Mouse (Mus musculus): Measurements from ENCODE around the gene Tada3.

Tada3 gene

GRCm38 (mm10) chr6:113386025-113386424, 8.3 kb upstream of the Tada3 start:
- DNase-seq (ENCODE audit: low read depth, low spot score), result no peak

- DNase-seq (ENCODE audit: low read depth, low spot score), result no peak
These were observed 7.6 kb upstream of the Tada3 start for GRCm38 (mm10) chr6:113385160-113385714.

GRCm38 (mm10) chr6:113384351-113384927, 6.8 kb upstream of the Tada3 start:
- DNase-seq (ENCODE audit: low read depth, low spot score), result no peak

- DNase-seq (ENCODE audit: low read depth, low spot score), result no peak
These were observed 2.8 kb upstream of the Tada3 start for GRCm38 (mm10) chr6:113380480-113380879.

- no peak for DNase-seq (ENCODE audit: low read depth, low spot score)
These were observed 1.6 kb upstream of the Tada3 start for GRCm38 (mm10) chr6:113379246-113379645.

GRCm38 (mm10) chr6:113377172-113377495, 549 bp downstream of the Tada3 start:
- DNase-seq (ENCODE audit: low read depth, low spot score), result no peak

- DNase-seq (ENCODE audit: low read depth, low spot score), result no peak
These were observed 4.2 kb downstream of the Tada3 start for GRCm38 (mm10) chr6:113373491-113373890.

GRCm38 (mm10) chr6:113370194-113370929, 7.3 kb downstream of the Tada3 start:
- no peak for DNase-seq (ENCODE audit: low read depth, low spot score)

- DNase-seq (ENCODE audit: low read depth, low spot score), result no peak
These were observed 9.1 kb downstream of the Tada3 start for GRCm38 (mm10) chr6:113368577-113368976.

- DNase-seq (ENCODE audit: low read depth, low spot score), result no peak
These were observed 9.6 kb downstream of the Tada3 start for GRCm38 (mm10) chr6:113368124-113368523.

GRCm38 (mm10) chr6:113367574-113367973, 10.1 kb downstream of the Tada3 start:
- no peak for DNase-seq (ENCODE audit: low read depth, low spot score)

GRCm38 (mm10) chr6:113366639-113367038, 11.0 kb downstream of the Tada3 start:
- no peak for DNase-seq (ENCODE audit: low read depth, low spot score)

GRCm38 (mm10) chr6:113364518-113365135, 13.1 kb downstream of the Tada3 start:
- no peak for DNase-seq (ENCODE audit: low read depth, low spot score)

- DNase-seq (ENCODE audit: low read depth, low spot score), result no peak
These were observed 15.4 kb downstream of the Tada3 start for GRCm38 (mm10) chr6:113362241-113362640.

GRCm38 (mm10) chr6:113361476-113361875, 16.2 kb downstream of the Tada3 start:
- DNase-seq (ENCODE audit: low read depth, low spot score), result no peak

GRCm38 (mm10) chr6:113353696-113354095, 24.0 kb downstream of the Tada3 start:
- no peak for DNase-seq (ENCODE audit: low read depth, low spot score)

GRCm38 (mm10) chr6:113352820-113353219, 24.9 kb downstream of the Tada3 start:
- no peak for DNase-seq (ENCODE audit: low read depth, low spot score)

- no peak for DNase-seq (ENCODE audit: low read depth, low spot score)
These were observed 26.0 kb downstream of the Tada3 start for GRCm38 (mm10) chr6:113351653-113352052.

- DNase-seq (ENCODE audit: low read depth, low spot score), result no peak
These were observed 26.5 kb downstream of the Tada3 start for GRCm38 (mm10) chr6:113351161-113351560.

GRCm38 (mm10) chr6:113350538-113350937, 27.1 kb downstream of the Tada3 start:
- DNase-seq (ENCODE audit: low read depth, low spot score), result no peak

- DNase-seq (ENCODE audit: low read depth, low spot score), result no peak
These were observed 30.8 kb downstream of the Tada3 start for GRCm38 (mm10) chr6:113346897-113347296.

- DNase-seq (ENCODE audit: low read depth, low spot score), result no peak
These were observed 33.4 kb downstream of the Tada3 start for GRCm38 (mm10) chr6:113344321-113344720.

Data from WW6 (cell line).